Mouse (Mus musculus): ENCODE results near the gene Rab1b.

DNA sequence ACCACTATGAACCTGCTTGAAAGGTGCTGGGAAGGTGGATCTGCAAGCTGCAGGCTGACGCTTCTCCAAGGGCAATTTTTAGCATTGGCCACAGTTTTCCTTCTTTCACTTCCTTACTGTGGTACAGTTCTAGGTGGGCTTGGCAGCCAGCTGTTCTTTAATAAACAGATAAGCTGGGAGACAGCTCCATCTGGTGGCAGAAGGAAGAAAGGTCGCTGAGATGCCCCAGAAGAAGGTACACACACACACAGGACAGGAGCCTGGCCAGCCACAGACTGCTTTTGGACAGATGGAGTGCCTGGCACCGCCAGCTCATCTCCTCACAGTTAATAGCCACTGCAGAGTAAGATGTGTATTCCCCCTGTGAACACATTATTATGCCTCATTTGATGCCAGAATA is 44.5 kb upstream of the Rab1b start:
- TF ChIP-seq POLR2A (IDR thresholded peaks at IDR 0.05; ENCODE audit: borderline replicate concordance, control insufficient read depth, low read depth, low read length), result no peak
- TF ChIP-seq CTCF (IDR thresholded peaks at IDR 0.05; ENCODE audit: control insufficient read depth, insufficient read depth, low read length), result peak; percentile 60
